Mouse (Mus musculus): ENCODE results near the gene Zswim3. TPM values are rescaled to one million over a fixed set of nuclear protein-coding genes. Genes with fewer than 3 reads are reported as not detected.

Zswim3 gene
- polyA plus RNA-seq, 1 experiment from 2014 or later: 13.0 TPM

DNA sequence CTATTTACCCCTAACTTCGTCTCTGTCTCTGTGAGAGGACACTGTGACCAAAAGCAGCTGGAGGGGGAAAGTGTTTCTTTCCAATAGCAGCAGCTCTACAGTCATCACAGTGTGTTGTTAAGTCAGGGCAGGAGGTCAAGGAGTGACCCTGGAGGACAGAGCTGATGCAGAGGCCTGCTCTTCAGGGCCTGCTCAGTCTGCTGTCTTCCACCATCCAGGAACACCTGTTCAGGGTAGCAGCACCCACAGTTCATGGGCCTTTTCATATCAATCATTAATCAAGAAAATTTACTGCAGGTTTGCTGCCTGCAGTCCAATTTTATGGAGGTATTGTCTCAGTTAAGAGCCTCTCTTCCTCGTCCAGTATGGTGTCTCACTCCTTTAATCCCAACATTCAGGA lies 8.7 kb downstream of the Zswim3 start:
- Histone ChIP-seq H3K4me3 (ENCODE audit: low read depth, low read length) (no peak overlapping the region), H3K27me3 (replicated peaks; ENCODE audit: control insufficient read depth, insufficient read depth, low read length) (no peaks in the 10 kb centered on the region), H3K36me3 (ENCODE audit: control insufficient read depth, insufficient read depth, low read length) (peaks cover 15% of the 10 kb centered on the region; the same call in 1 of the 2 replicates), H3K4me1 (ENCODE audit: control insufficient read depth, insufficient read depth, low read length) (no peaks in the 10 kb centered on the region), H3K27ac (ENCODE audit: low read depth, low read length) (no peak overlapping the region), H3K9me3 (replicated peaks; ENCODE audit: control insufficient read depth, low read length) (no peaks in the 10 kb centered on the region), H3K9ac (ENCODE audit: low read length) (no peak overlapping the region), H3K4me2 (ENCODE audit: low read length) (no peak overlapping the region)
- no peak for DNase-seq (ENCODE audit: low spot score)
- ATAC-seq: no peak
- WGBS: 69% methylated on average over 2 of the region's 2 CpGs

DNA sequence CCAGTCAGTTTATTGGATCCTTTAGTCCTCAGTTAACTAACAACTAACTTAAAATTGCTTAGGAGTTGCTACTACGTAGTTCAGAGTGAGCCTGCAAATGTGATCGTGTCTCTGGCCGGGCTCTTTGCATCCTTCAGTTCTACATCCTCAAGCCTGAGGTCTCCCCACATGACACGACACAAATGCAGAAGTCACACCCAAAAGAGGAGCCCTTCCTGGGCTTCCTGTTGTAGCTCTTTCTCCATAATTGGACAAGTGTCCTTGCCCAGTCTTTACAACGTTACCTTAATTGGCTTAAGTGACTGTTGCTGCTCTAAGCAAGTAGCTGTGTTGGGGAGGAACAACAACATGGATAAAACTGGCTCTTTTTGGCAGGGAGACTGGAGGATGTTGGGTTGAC lies 10.4 kb downstream of the Zswim3 start:
- 91% methylated on average over 5 of the region's 5 CpGs for WGBS
- H3K36me3 ChIP-seq (ENCODE audit: control insufficient read depth, insufficient read depth, low read length): peaks cover 17% of the 10 kb centered on the region
- H3K4me3 ChIP-seq (ENCODE audit: low read depth, low read length): no peak overlapping the region
- H3K4me2 ChIP-seq (ENCODE audit: low read length): no peak overlapping the region
- H3K27me3 ChIP-seq (replicated peaks; ENCODE audit: control insufficient read depth, insufficient read depth, low read length): no peaks in the 10 kb centered on the region
- H3K27ac ChIP-seq (ENCODE audit: low read depth, low read length): no peak overlapping the region
- H3K9me3 ChIP-seq (replicated peaks; ENCODE audit: control insufficient read depth, low read length): no peaks in the 10 kb centered on the region
- no peak for DNase-seq (ENCODE audit: low spot score)
- ATAC-seq: no peak
- no peak overlapping the region for H3K9ac ChIP-seq (ENCODE audit: low read length)
- H3K4me1 ChIP-seq (ENCODE audit: control insufficient read depth, insufficient read depth, low read length): no peaks in the 10 kb centered on the region

DNA sequence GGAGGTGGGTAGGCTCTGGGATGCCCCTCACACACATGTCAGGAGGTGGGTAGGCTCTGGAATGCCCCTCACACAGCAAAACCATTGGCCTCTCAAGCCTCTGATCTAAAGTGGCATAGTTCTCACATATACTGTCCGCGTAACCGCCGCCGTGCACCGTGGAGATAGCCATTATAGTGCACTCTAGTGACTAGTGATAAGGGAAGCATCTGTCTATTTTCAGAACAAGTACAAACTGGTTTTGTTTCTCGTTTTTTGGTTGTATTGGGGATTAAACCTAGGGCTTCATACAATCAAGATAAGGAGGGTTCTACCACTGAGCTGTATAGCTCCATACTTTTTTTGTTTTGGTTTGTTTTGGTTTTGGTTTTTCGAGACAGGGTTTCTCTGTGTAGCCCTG lies 10.9 kb downstream of the Zswim3 start:
- no peak for DNase-seq (ENCODE audit: low spot score)
- Histone ChIP-seq H3K27ac (ENCODE audit: low read depth, low read length) (no peak overlapping the region), H3K4me1 (ENCODE audit: control insufficient read depth, insufficient read depth, low read length) (no peaks in the 10 kb centered on the region), H3K36me3 (ENCODE audit: control insufficient read depth, insufficient read depth, low read length) (peaks cover 22% of the 10 kb centered on the region), H3K9me3 (replicated peaks; ENCODE audit: control insufficient read depth, low read length) (no peaks in the 10 kb centered on the region), H3K27me3 (replicated peaks; ENCODE audit: control insufficient read depth, insufficient read depth, low read length) (no peaks in the 10 kb centered on the region), H3K9ac (ENCODE audit: low read length) (no peak overlapping the region), H3K4me3 (ENCODE audit: low read depth, low read length) (no peak overlapping the region), H3K4me2 (ENCODE audit: low read length) (no peak overlapping the region)
- ATAC-seq: no peak
- WGBS: 92% methylated on average over 8 of the region's 8 CpGs

GRCm38 (mm10) chr2:164817206-164817605 lies 12.3 kb downstream of the Zswim3 start:
- Histone ChIP-seq H3K27ac (ENCODE audit: low read depth, low read length) (no peak overlapping the region), H3K4me2 (ENCODE audit: low read length) (no peak overlapping the region), H3K9me3 (replicated peaks; ENCODE audit: control insufficient read depth, low read length) (no peaks in the 10 kb centered on the region), H3K9ac (ENCODE audit: low read length) (no peak overlapping the region), H3K4me3 (ENCODE audit: low read depth, low read length) (no peak overlapping the region), H3K4me1 (ENCODE audit: control insufficient read depth, insufficient read depth, low read length) (0 out of 2 replicates have a peak, but pooled peaks cover 1% of the 10 kb centered on the region), H3K27me3 (replicated peaks; ENCODE audit: control insufficient read depth, insufficient read depth, low read length) (no peaks in the 10 kb centered on the region), H3K36me3 (ENCODE audit: control insufficient read depth, insufficient read depth, low read length) (peaks cover 29% of the 10 kb centered on the region)
- WGBS: 87% methylated on average over 6 of the region's 6 CpGs
- ATAC-seq (no peak), DNase-seq (ENCODE audit: low spot score) (no peak)

DNA sequence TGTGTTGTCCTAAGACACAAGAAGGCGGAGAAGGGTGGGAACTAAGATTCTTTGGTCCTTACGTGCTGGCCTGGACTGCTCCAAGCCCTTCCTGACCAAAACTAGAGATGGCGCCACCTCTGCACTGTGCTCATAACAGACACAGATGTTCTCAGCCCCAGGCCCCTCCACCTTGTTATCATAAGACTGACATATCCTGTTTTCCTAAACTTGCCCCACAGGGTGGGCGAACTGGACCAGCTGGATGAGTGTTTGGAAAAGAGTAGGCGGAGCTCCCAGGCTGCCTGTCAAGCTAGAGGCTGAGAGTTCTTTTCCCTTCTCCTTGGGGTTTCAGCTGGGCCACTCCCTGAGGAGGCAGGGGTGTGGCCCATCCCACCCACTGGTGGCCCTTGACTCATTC lies 12.8 kb downstream of the Zswim3 start:
- Histone ChIP-seq H3K36me3 (ENCODE audit: control insufficient read depth, insufficient read depth, low read length) (peaks cover 27% of the 10 kb centered on the region), H3K4me3 (ENCODE audit: low read depth, low read length) (no peak overlapping the region), H3K9me3 (replicated peaks; ENCODE audit: control insufficient read depth, low read length) (no peaks in the 10 kb centered on the region), H3K4me2 (ENCODE audit: low read length) (no peak overlapping the region), H3K27ac (ENCODE audit: low read depth, low read length) (no peak overlapping the region), H3K27me3 (replicated peaks; ENCODE audit: control insufficient read depth, insufficient read depth, low read length) (no peaks in the 10 kb centered on the region), H3K9ac (ENCODE audit: low read length) (no peak overlapping the region), H3K4me1 (ENCODE audit: control insufficient read depth, insufficient read depth, low read length) (0 out of 2 replicates have a peak, but pooled peaks cover 5% of the 10 kb centered on the region)
- 81% methylated on average over 5 of the region's 5 CpGs for WGBS
- ATAC-seq (no peak), DNase-seq (ENCODE audit: low spot score) (no peak)

DNA sequence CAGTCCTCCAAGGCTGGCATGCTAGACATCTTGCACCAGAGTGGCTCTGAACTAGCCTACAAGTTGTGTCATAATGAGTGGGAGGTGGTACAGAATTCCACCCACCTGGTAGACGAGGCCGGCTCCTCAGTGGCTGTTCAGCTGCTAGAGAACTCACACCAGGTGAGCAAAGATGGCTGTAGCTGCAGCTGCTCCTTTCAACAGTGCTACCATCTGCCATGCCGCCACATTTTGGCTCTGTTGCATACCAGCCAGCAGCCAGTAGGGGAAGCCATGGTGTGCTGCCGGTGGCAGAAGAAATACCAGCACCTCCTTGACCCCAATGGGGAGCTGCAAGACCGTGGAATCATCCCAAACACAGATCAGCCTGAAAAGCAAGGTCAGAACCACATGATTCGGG lies 16.2 kb downstream of the Zswim3 start:
- Histone ChIP-seq H3K9me3 (replicated peaks; ENCODE audit: control insufficient read depth, low read length) (no peaks in the 10 kb centered on the region), H3K4me3 (ENCODE audit: low read depth, low read length) (no peak overlapping the region), H3K27me3 (replicated peaks; ENCODE audit: control insufficient read depth, insufficient read depth, low read length) (no peaks in the 10 kb centered on the region), H3K36me3 (ENCODE audit: control insufficient read depth, insufficient read depth, low read length) (peaks cover 34% of the 10 kb centered on the region), H3K27ac (ENCODE audit: low read depth, low read length) (no peak overlapping the region), H3K9ac (ENCODE audit: low read length) (no peak overlapping the region), H3K4me2 (ENCODE audit: low read length) (no peak overlapping the region), H3K4me1 (ENCODE audit: control insufficient read depth, insufficient read depth, low read length) (peaks cover 9% of the 10 kb centered on the region; the same call in 1 of the 2 replicates)
- 83% methylated on average over 6 of the region's 6 CpGs for WGBS
- ATAC-seq (no peak), DNase-seq (ENCODE audit: low spot score) (no peak)

GRCm38 (mm10) chr2:164822636-164823165 lies 17.8 kb downstream of the Zswim3 start, which contains the start of gene Zswim1:
Zswim1 (plus strand) TSS chr2:164822686.
- H3K9ac ChIP-seq (ENCODE audit: low read length): peak within 1 kb of the TSS; percentile 77
- under 1% methylated on average over 32 of the region's 32 CpGs for WGBS
- DNase-seq (ENCODE audit: low spot score): peak; percentile 99

DNA sequence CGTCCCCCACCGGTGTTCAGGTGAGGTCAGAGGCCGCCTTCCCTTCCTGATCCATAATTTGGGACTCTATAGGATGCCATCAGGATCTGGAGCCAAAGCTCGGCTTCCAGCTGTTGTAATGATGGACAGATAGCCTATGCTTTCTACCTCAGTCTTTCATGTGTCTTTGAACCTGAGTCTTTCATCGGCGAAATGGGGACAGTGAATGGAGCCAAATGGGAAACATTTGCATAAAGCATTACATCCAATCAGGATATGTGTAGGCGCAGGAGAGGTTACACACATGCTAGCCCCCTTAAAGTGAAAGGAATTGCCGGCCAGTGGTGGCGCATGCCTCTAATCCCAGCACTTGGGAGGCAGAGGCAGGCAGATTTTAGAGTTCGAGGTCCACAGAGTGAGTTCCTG lies 18.3 kb downstream of the Zswim3 start:
- no peaks in the 10 kb centered on the region for H3K27me3 ChIP-seq (replicated peaks; ENCODE audit: control insufficient read depth, insufficient read depth, low read length)
- peak overlapping the region; percentile 71 for H3K4me3 ChIP-seq (ENCODE audit: low read depth, low read length)
- peak overlapping the region; percentile 77 for H3K9ac ChIP-seq (ENCODE audit: low read length)
- H3K4me1 ChIP-seq (ENCODE audit: control insufficient read depth, insufficient read depth, low read length): peaks cover 9% of the 10 kb centered on the region; the same call in 1 of the 2 replicates
- 3% methylated on average over 10 of the region's 10 CpGs for WGBS
- peaks cover 55% of the 10 kb centered on the region for H3K36me3 ChIP-seq (ENCODE audit: control insufficient read depth, insufficient read depth, low read length)
- peak overlapping the region; percentile 92 for H3K27ac ChIP-seq (ENCODE audit: low read depth, low read length)
- DNase-seq (ENCODE audit: low spot score) (peak; percentile 71), ATAC-seq (peak; percentile 72)
- no peaks in the 10 kb centered on the region for H3K9me3 ChIP-seq (replicated peaks; ENCODE audit: control insufficient read depth, low read length)
- peak overlapping the region; percentile 58 for H3K4me2 ChIP-seq (ENCODE audit: low read length)

More at GRCm38 (mm10) chr2:164822636-164823165, 17.8 kb downstream of the Zswim3 start, which contains the start of gene Zswim1:
- Histone ChIP-seq H3K36me3 (ENCODE audit: control insufficient read depth, insufficient read depth, low read length) (peaks cover 50% of the 10 kb centered on the region), H3K4me2 (ENCODE audit: low read length) (peak within 1 kb of the TSS; percentile 58), H3K27me3 (replicated peaks; ENCODE audit: control insufficient read depth, insufficient read depth, low read length) (no peaks in the 10 kb centered on the region), H3K4me1 (ENCODE audit: control insufficient read depth, insufficient read depth, low read length) (peaks cover 9% of the 10 kb centered on the region; the same call in 1 of the 2 replicates), H3K9me3 (replicated peaks; ENCODE audit: control insufficient read depth, low read length) (no peaks in the 10 kb centered on the region), H3K27ac (ENCODE audit: low read depth, low read length) (peak within 1 kb of the TSS; percentile 92), H3K4me3 (ENCODE audit: low read depth, low read length) (peak within 1 kb of the TSS; percentile 71)
- ATAC-seq: peak; percentile 100

DNA sequence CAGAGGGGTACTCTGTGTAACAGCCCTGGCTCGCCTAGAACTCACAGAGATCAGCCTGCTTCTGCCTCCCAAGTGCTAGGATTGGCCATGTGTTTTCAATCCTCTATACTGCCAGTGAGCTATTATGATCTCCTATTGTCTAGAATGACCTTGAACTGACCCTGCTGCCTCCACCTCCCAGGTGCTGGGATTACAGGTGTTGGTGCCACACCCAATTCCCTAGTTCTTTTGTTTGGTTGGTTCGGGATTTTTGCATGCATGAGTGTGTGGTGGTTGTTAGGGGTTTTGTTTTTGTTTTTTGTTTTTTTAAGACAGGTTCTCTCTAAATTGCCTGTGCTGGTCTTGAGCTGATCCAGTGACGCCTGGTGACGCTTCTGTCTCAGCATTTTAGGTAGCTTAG lies 19.1 kb downstream of the Zswim3 start:
- no peaks in the 10 kb centered on the region for H3K27me3 ChIP-seq (replicated peaks; ENCODE audit: control insufficient read depth, insufficient read depth, low read length)
- peaks cover 9% of the 10 kb centered on the region; the same call in 1 of the 2 replicates for H3K4me1 ChIP-seq (ENCODE audit: control insufficient read depth, insufficient read depth, low read length)
- H3K36me3 ChIP-seq (ENCODE audit: control insufficient read depth, insufficient read depth, low read length): peaks cover 60% of the 10 kb centered on the region
- no peak overlapping the region for H3K27ac ChIP-seq (ENCODE audit: low read depth, low read length)
- no peak overlapping the region for H3K4me2 ChIP-seq (ENCODE audit: low read length)
- 90% methylated on average over 4 of the region's 4 CpGs for WGBS
- no peak overlapping the region for H3K4me3 ChIP-seq (ENCODE audit: low read depth, low read length)
- H3K9ac ChIP-seq (ENCODE audit: low read length): no peak overlapping the region
- no peak for ATAC-seq
- DNase-seq (ENCODE audit: low spot score): no peak
- no peaks in the 10 kb centered on the region for H3K9me3 ChIP-seq (replicated peaks; ENCODE audit: control insufficient read depth, low read length)

Data from forebrain, embryonic 14.5 days (tissue).